Mouse (Mus musculus): ENCODE data around the gene St5. TPM values are rescaled to one million over a fixed set of nuclear protein-coding genes. Genes with fewer than 3 reads are reported as not detected.

St5 gene
- polyA plus RNA-seq, 1 experiment = 47.6 TPM

- DNase-seq = no peak
- WGBS = 78% methylated on average over 10 of the region's 10 CpGs
- TF ChIP-seq CTCF (conservative IDR thresholded peaks at IDR 0.05; ENCODE audit: insufficient read depth, insufficient read length, low read depth, low read length) (no peak), POLR2A (IDR thresholded peaks at IDR 0.05; ENCODE audit: low read depth, low read length) (no peak)
- H3K27ac ChIP-seq (ENCODE audit: insufficient read depth, low read depth, low read length) = peak overlapping the region; percentile 59
- H3K4me1 ChIP-seq (ENCODE audit: control insufficient read depth, insufficient read depth, low read length) = 0 out of 2 replicates have a peak, but pooled peaks cover 3% of the 10 kb centered on the region
- no peaks in the 10 kb centered on the region for H3K27me3 ChIP-seq (replicated peaks; ENCODE audit: control insufficient read depth, insufficient read depth, low read length)
- H3K36me3 ChIP-seq (ENCODE audit: control insufficient read depth, insufficient read depth, low read length) = no peaks in the 10 kb centered on the region; the same call in none of the 2 replicates
- no peak overlapping the region for H3K4me3 ChIP-seq (ENCODE audit: insufficient read depth, low read depth, low read length)
Observed at GRCm38 (mm10) chr7:109541609-109542363, 161.6 kb downstream of the St5 start.

GRCm38 (mm10) chr7:109540902-109541301, 162.5 kb downstream of the St5 start:
- DNase-seq = no peak
- no peaks in the 10 kb centered on the region for H3K27me3 ChIP-seq (replicated peaks; ENCODE audit: control insufficient read depth, insufficient read depth, low read length)
- no peak overlapping the region for H3K4me3 ChIP-seq (ENCODE audit: insufficient read depth, low read depth, low read length)
- peak overlapping the region; percentile 59 for H3K27ac ChIP-seq (ENCODE audit: insufficient read depth, low read depth, low read length)
- H3K4me1 ChIP-seq (ENCODE audit: control insufficient read depth, insufficient read depth, low read length) = 0 out of 2 replicates have a peak, but pooled peaks cover 3% of the 10 kb centered on the region
- H3K36me3 ChIP-seq (ENCODE audit: control insufficient read depth, insufficient read depth, low read length) = no peaks in the 10 kb centered on the region; the same call in none of the 2 replicates
- TF ChIP-seq CTCF (conservative IDR thresholded peaks at IDR 0.05; ENCODE audit: insufficient read depth, insufficient read length, low read depth, low read length) (no peak), POLR2A (IDR thresholded peaks at IDR 0.05; ENCODE audit: low read depth, low read length) (no peak)

GRCm38 (mm10) chr7:109536451-109536946, 166.9 kb downstream of the St5 start:
- Histone ChIP-seq H3K27ac (ENCODE audit: insufficient read depth, low read depth, low read length) (peak overlapping the region; percentile 20; the same call in 1 of the 2 replicates), H3K4me1 (ENCODE audit: control insufficient read depth, insufficient read depth, low read length) (no peaks in the 10 kb centered on the region), H3K4me3 (ENCODE audit: insufficient read depth, low read depth, low read length) (no peak overlapping the region), H3K27me3 (replicated peaks; ENCODE audit: control insufficient read depth, insufficient read depth, low read length) (no peaks in the 10 kb centered on the region), H3K36me3 (ENCODE audit: control insufficient read depth, insufficient read depth, low read length) (no peaks in the 10 kb centered on the region)
- WGBS = 70% methylated on average over 4 of the region's 4 CpGs
- DNase-seq = peak; percentile 56
- TF ChIP-seq CTCF (conservative IDR thresholded peaks at IDR 0.05; ENCODE audit: insufficient read depth, insufficient read length, low read depth, low read length) = no peak
- TF ChIP-seq POLR2A (IDR thresholded peaks at IDR 0.05; ENCODE audit: low read depth, low read length) = no peak

- Histone ChIP-seq H3K4me3 (ENCODE audit: insufficient read depth, low read depth, low read length) (no peak overlapping the region), H3K27me3 (replicated peaks; ENCODE audit: control insufficient read depth, insufficient read depth, low read length) (no peaks in the 10 kb centered on the region), H3K4me1 (ENCODE audit: control insufficient read depth, insufficient read depth, low read length) (no peaks in the 10 kb centered on the region), H3K36me3 (ENCODE audit: control insufficient read depth, insufficient read depth, low read length) (no peaks in the 10 kb centered on the region), H3K27ac (ENCODE audit: insufficient read depth, low read depth, low read length) (no peak overlapping the region)
- TF ChIP-seq POLR2A (IDR thresholded peaks at IDR 0.05; ENCODE audit: low read depth, low read length) = no peak
- TF ChIP-seq CTCF (conservative IDR thresholded peaks at IDR 0.05; ENCODE audit: insufficient read depth, insufficient read length, low read depth, low read length) = no peak
- DNase-seq = no peak
- 95% methylated on average over 3 of the region's 3 CpGs for WGBS
Observed at GRCm38 (mm10) chr7:109534921-109535320, 168.5 kb downstream of the St5 start.

- H3K36me3 ChIP-seq (ENCODE audit: control insufficient read depth, insufficient read depth, low read length) = no peaks in the 10 kb centered on the region
- WGBS = 92% methylated on average over 4 of the region's 4 CpGs
- no peak overlapping the region for H3K27ac ChIP-seq (ENCODE audit: insufficient read depth, low read depth, low read length)
- no peak overlapping the region for H3K4me3 ChIP-seq (ENCODE audit: insufficient read depth, low read depth, low read length)
- no peaks in the 10 kb centered on the region for H3K4me1 ChIP-seq (ENCODE audit: control insufficient read depth, insufficient read depth, low read length)
- no peak for TF ChIP-seq POLR2A (IDR thresholded peaks at IDR 0.05; ENCODE audit: low read depth, low read length)
- DNase-seq = no peak
- no peaks in the 10 kb centered on the region for H3K27me3 ChIP-seq (replicated peaks; ENCODE audit: control insufficient read depth, insufficient read depth, low read length)
Observed at GRCm38 (mm10) chr7:109533888-109534287, 169.5 kb downstream of the St5 start.

GRCm38 (mm10) chr7:109533129-109533528, 170.3 kb downstream of the St5 start:
- TF ChIP-seq POLR2A (IDR thresholded peaks at IDR 0.05; ENCODE audit: low read depth, low read length) (no peak), CTCF (conservative IDR thresholded peaks at IDR 0.05; ENCODE audit: insufficient read depth, insufficient read length, low read depth, low read length) (no peak)
- 87% methylated on average over 4 of the region's 4 CpGs for WGBS
- no peaks in the 10 kb centered on the region for H3K4me1 ChIP-seq (ENCODE audit: control insufficient read depth, insufficient read depth, low read length)
- no peak for DNase-seq
- H3K27ac ChIP-seq (ENCODE audit: insufficient read depth, low read depth, low read length) = no peak overlapping the region
- no peak overlapping the region for H3K4me3 ChIP-seq (ENCODE audit: insufficient read depth, low read depth, low read length)
- H3K27me3 ChIP-seq (replicated peaks; ENCODE audit: control insufficient read depth, insufficient read depth, low read length) = no peaks in the 10 kb centered on the region
- no peaks in the 10 kb centered on the region for H3K36me3 ChIP-seq (ENCODE audit: control insufficient read depth, insufficient read depth, low read length)

- WGBS = 66% methylated on average over 3 of the region's 3 CpGs
- H3K27ac ChIP-seq (ENCODE audit: insufficient read depth, low read depth, low read length) = no peak overlapping the region
- DNase-seq = no peak
- H3K4me3 ChIP-seq (ENCODE audit: insufficient read depth, low read depth, low read length) = no peak overlapping the region
- TF ChIP-seq CTCF (conservative IDR thresholded peaks at IDR 0.05; ENCODE audit: insufficient read depth, insufficient read length, low read depth, low read length) (no peak), POLR2A (IDR thresholded peaks at IDR 0.05; ENCODE audit: low read depth, low read length) (no peak)
- no peaks in the 10 kb centered on the region for H3K4me1 ChIP-seq (ENCODE audit: control insufficient read depth, insufficient read depth, low read length)
- no peaks in the 10 kb centered on the region for H3K27me3 ChIP-seq (replicated peaks; ENCODE audit: control insufficient read depth, insufficient read depth, low read length)
- no peaks in the 10 kb centered on the region for H3K36me3 ChIP-seq (ENCODE audit: control insufficient read depth, insufficient read depth, low read length)
Observed at GRCm38 (mm10) chr7:109532691-109533090, 170.7 kb downstream of the St5 start.

All from kidney, adult 2 months (tissue).